Mouse (Mus musculus) frontal cortex, postnatal 25 days (tissue): Measurements from ENCODE around the gene Gm21974.
"Not testable (repeated sequence)": the region's sequence is repeated elsewhere in the genome, so short reads cannot be mapped to it uniquely, and the experiment has no call there.

Source experiments
- DNase-seq, 2 experiments: peaks; one replicate each; pipeline ENCODE4 v3.0.0; 2022; ENCODE audit warnings: low spot score in 2 of 2

Gene Gm21974

GRCm38 (mm10) chr7:127915293-127915692, 20.0 kb upstream of the Gm21974 start:
- DNase-seq = no peak

- DNase-seq = no peak
These were observed 17.7 kb upstream of the Gm21974 start for GRCm38 (mm10) chr7:127912938-127913337.

- peak; percentile 60 to 80 for DNase-seq
These were observed 17.1 kb upstream of the Gm21974 start, which contains the start of gene Kat8 for GRCm38 (mm10) chr7:127912190-127912871. Gene Kat8 (plus strand): TSS chr7:127912516.

GRCm38 (mm10) chr7:127908656-127909055, 13.4 kb upstream of the Gm21974 start:
- no peak for DNase-seq

GRCm38 (mm10) chr7:127907939-127908338, 12.7 kb upstream of the Gm21974 start:
- DNase-seq = no peak

GRCm38 (mm10) chr7:127903971-127904796, 8.9 kb upstream of the Gm21974 start, which contains the start of gene Bckdk:
Gene Bckdk (plus strand): TSS chr7:127904082.
- peak; percentile 63 to 68 for DNase-seq

- DNase-seq = no peak
These were observed 6.5 kb upstream of the Gm21974 start for GRCm38 (mm10) chr7:127901772-127902171.

GRCm38 (mm10) chr7:127899997-127900396, 4.7 kb upstream of the Gm21974 start:
- DNase-seq = no peak

GRCm38 (mm10) chr7:127898179-127898956, 3.1 kb upstream of the Gm21974 start:
- DNase-seq = no peak

- no peak for DNase-seq
These were observed 2.3 kb upstream of the Gm21974 start for GRCm38 (mm10) chr7:127897542-127897941.

- DNase-seq = no peak
These were observed 1.1 kb upstream of the Gm21974 start for GRCm38 (mm10) chr7:127896384-127896783.

GRCm38 (mm10) chr7:127895891-127896290, 637 bp upstream of the Gm21974 start:
- DNase-seq = not testable (repeated sequence)

GRCm38 (mm10) chr7:127894480-127894879, 774 bp downstream of the Gm21974 start:
- no peak for DNase-seq

- no peak for DNase-seq
These were observed 4.5 kb downstream of the Gm21974 start, which contains the start of gene Prss53 for GRCm38 (mm10) chr7:127890798-127891197. Gene Prss53 (minus strand): TSS chr7:127890970.

GRCm38 (mm10) chr7:127888821-127889220, 6.4 kb downstream of the Gm21974 start:
- DNase-seq = no peak

GRCm38 (mm10) chr7:127887781-127888180, 7.5 kb downstream of the Gm21974 start:
- DNase-seq = no peak

- no peak for DNase-seq
These were observed 8.1 kb downstream of the Gm21974 start for GRCm38 (mm10) chr7:127887191-127887590.

GRCm38 (mm10) chr7:127886551-127886950, 8.7 kb downstream of the Gm21974 start:
- no peak for DNase-seq

- DNase-seq = no peak
These were observed 9.3 kb downstream of the Gm21974 start for GRCm38 (mm10) chr7:127885951-127886350.

GRCm38 (mm10) chr7:127880431-127880830, 14.8 kb downstream of the Gm21974 start:
- DNase-seq = no peak

GRCm38 (mm10) chr7:127879301-127879700, 16.0 kb downstream of the Gm21974 start:
- no peak for DNase-seq
